Mouse (Mus musculus) megakaryocyte, adult 5-6 weeks (primary cell): ENCODE measurements around the gene Mmrn1. TPM values are rescaled to one million over a fixed set of nuclear protein-coding genes. Genes with fewer than 3 reads are reported as not detected.
"Not testable (repeated sequence)": the region's sequence is repeated elsewhere in the genome, so short reads cannot be mapped to it uniquely, and the experiment has no call there.

Experiments
- ATAC-seq: 2 replicates; pipeline ENCODE4 v1.8.0; 2016; ENCODE audit warnings: mild to moderate bottlenecking, inconsistent platforms; ENCODE audit not compliant: poor library complexity, severe bottlenecking
- total RNA-seq, 2 experiments: library from RNA; stranded (forward) in 1 of 2; stranded (reverse) in 1 of 2; fragments of 153-499, 151-499 nt in 1 of 2; fragments of 221-1000, 200-1000 nt in 1 of 2; gene quantifications; 2 replicates each; pipeline versions ENCODE4 v1.2.3 to v1.2.4; 2015 to 2017

Gene Mmrn1
- total RNA-seq (2015) = not detected in 2 replicates
- total RNA-seq (2017) = not detected in 2 replicates

- ATAC-seq = not testable (repeated sequence)
Measured at GRCm38 (mm10) chr6:60924676-60925075, at the start of gene Mmrn1. Gene Mmrn1 (plus strand): TSS chr6:60924976.

DNA sequence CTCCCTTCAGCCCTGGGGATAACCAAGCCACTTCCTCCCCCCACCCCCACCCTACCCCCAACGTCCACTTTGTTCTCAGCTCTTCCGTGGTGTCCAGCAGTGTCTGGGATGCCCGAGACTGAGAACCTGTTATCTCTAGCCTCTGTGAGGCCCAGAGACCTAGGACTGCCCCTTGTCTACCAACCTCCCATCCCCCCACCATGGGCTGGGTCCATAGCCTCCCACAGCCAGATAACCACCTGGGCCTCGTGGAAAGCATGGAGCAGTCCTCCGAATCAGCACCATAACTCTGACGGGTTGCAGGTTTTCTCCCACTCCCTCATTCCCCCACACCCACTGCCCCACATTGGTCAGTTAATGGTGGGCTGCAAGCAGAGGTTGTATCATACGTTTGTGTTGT is 44.4 kb upstream of the Mmrn1 start:
- no peak for ATAC-seq

- no peak for ATAC-seq
Measured at GRCm38 (mm10) chr6:60881534-60881933, 43.2 kb upstream of the Mmrn1 start.

DNA sequence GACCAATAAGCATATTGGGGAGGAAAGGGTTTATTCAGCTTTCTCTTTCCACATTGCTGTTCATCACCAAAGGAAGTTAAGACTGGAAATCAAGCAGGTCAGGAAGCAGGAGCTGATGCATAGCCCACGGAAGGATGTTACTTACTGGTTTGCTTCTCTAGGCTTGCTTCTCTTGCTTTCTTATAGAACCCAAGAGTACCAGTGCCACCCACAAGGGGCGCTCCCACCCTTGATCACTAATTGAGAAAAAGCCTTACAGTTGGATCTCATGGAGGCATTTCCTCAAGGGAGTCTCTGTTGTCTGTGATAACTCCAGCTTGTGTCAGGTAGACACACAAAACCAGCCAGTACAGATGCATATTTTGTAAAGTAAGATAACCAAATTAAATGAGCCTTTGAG is 17.5 kb upstream of the Mmrn1 start:
- ATAC-seq = no peak

DNA sequence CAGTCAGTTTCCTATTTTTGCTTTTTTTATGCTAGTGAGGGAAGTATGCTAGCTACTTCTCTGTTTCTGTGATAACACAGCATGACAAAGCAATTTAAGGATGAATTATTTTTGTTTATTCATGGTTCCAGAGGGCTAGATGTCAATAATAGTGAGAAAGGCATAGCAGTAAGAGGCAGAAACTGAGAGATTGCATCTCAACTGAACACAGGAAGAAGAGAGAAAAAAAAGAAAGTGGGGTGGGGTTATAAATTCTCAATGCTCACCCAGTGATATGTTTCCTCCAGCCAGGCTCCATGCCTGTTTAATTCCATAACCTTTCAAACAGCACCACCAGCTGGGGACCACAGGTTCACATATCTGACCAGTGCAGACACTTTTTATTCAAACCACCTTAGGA is 6.6 kb downstream of the Mmrn1 start:
- ATAC-seq = 0 out of 2 replicates have a peak, but pooled peaks have one; percentile 33

DNA sequence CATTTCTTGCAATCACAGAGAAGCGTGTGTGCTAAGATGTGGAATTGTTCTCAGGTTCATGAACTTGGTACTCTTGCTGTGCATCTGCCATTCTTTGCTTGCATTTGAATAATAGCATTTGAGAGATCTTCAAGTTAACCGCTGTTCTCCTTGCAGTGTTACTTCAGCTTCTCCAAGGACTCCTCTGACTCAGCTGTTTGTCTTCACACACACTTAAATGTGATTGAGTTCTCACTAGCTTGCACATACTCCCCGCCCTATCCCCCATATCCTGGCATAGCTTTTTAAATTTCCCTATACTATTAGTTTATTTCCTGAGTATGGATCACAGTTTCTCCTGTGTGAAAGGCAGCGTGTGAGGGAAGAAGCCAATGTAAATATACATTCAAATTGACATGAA is 10.1 kb downstream of the Mmrn1 start:
- no peak for ATAC-seq

- ATAC-seq = peak; percentile 57; the same call in 1 of the 2 replicates
Measured at GRCm38 (mm10) chr6:60935448-60936130, 10.8 kb downstream of the Mmrn1 start.

DNA sequence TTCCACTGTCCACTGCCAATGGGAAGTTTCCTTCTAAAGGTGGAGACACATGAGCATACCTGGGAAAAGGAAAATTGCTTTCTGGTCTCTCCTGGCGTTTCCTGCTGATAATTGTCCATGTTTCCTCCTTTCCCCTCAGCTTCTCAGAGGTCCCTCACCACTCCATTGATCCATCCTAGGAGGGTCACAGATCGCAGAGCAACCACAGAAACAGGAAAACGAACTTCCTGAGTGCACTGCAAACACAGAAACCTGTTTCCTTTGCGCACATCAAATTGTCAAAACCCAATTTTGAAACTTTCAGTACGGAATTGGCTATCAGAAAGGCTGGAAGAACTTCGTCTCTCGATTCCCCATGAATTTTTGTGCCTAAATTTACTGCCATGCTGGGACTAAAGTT is 19.4 kb downstream of the Mmrn1 start:
- no peak for ATAC-seq

- no peak for ATAC-seq
Measured at GRCm38 (mm10) chr6:60944621-60945020, 19.8 kb downstream of the Mmrn1 start.

DNA sequence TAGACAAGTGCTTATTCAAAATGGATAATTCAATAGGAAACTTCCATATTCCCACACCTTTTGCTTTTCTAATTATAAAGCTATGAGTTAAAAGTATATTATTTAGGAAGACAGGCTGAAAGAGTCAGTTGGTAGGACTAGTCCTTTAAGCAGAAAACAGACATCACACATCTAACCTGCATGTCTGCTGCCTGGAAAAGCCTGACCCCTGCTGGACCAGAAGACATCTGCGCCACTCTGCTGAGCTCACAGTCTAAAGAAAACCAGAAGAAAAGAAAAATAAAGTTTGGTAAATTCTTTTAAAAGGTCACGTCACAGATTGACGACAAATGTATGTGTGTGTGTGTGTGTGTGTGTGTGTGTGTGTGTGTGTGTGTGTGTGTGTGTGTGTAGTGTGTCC is 25.6 kb downstream of the Mmrn1 start:
- ATAC-seq = no peak

DNA sequence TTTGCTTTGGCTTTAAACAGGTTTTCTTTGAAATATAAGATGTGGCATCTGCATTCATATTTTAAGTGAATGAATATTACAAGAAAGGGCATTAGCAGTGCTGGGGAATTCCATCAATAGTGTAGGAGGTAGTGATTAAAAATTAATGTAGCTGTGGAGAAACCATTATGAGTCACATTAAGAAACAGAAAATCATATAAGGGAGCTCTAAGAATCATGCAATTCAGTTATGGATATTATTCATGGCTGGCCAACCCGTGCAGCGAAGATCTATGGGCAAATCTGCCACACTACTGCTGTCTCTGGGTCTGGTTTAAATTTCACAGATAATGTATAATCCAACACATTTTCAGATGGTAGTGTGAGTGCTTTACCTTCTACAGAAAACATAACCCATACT is 36.5 kb downstream of the Mmrn1 start:
- no peak for ATAC-seq

DNA sequence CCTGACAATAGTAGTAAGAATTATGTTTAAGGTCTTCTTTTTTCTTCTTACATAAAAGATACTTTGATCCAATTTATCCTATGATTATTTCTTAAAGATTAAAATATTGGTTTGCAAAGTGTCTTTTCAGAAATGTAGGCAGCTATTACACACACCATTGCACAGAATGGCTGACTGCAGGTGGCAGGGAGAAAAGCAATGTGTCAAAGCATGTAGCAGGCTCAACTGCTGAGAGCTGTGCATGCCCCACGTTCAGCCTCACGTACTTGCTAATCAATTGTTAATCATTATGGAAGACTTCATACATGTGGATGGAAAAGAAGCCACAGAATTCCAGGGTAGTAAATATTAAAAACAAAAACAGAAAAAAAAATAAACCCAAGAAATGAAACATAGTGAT is 37.1 kb downstream of the Mmrn1 start:
- no peak for ATAC-seq

- no peak for ATAC-seq
Measured at GRCm38 (mm10) chr6:60962668-60963067, 37.9 kb downstream of the Mmrn1 start.

GRCm38 (mm10) chr6:60963726-60964125 is 39.0 kb downstream of the Mmrn1 start:
- ATAC-seq = no peak

GRCm38 (mm10) chr6:60966931-60967330 is 42.2 kb downstream of the Mmrn1 start:
- ATAC-seq = 0 out of 2 replicates have a peak, but pooled peaks have one; percentile 30

DNA sequence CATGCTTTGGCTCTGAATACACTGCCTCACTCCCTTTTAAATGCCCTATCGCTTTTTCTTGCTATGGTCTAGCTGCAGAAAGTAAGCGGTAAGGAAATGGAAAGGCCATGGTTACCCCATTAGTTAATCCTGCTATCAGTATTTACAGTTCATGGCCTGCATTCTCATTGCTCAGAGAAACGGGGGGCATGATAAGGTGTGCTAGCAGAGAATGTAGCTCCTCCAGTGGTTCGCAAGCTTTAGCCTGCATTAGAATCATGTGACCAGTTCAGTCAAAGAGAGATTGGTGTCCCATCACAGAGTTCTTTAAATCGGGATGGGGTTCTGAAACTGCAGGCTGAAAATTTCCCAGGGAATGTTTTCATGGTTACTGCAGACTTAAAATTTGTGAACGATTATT is 44.6 kb downstream of the Mmrn1 start:
- no peak for ATAC-seq

GRCm38 (mm10) chr6:60970811-60971210 is 46.0 kb downstream of the Mmrn1 start:
- ATAC-seq = no peak

- ATAC-seq = no peak
Measured at GRCm38 (mm10) chr6:60978610-60979009, 53.8 kb downstream of the Mmrn1 start.

GRCm38 (mm10) chr6:60979039-60979438 is 54.3 kb downstream of the Mmrn1 start:
- ATAC-seq = no peak

DNA sequence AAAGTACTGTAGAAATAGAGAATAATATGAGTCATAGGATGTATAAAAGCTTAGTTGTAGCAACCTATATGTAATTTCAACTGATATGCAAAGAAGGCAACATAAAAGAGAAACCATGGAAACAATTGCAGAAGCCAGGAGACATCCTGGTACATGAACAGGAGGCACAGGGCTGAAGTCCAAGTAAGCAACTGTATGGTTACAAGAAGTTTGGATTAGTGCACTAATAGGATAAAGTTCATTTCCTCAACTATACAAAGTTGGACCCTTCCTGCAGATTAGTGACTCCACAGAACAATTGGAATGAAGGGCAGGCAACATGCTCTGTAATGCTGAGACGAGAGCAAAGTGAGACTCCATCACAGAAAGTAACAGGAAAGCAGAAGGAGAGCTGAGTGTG is 59.6 kb downstream of the Mmrn1 start:
- no peak for ATAC-seq

DNA sequence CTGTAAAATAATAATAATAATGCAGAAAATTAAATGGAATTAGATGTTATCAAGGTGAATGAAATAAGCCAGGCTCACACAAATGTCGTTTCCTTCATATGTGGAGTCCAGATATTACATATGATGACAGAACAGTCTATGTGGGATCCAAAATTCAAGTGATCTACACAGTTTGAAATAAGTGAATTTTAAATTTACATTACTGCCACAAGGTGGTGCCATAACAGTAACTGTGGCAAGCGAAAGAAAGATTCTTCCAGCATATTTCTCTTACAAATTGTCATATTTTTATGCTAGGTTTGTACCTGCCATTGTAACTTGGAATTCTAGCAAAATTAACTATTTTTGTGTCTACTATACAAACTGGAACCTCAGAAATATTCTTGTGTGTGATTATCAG is 61.1 kb downstream of the Mmrn1 start:
- ATAC-seq = no peak

DNA sequence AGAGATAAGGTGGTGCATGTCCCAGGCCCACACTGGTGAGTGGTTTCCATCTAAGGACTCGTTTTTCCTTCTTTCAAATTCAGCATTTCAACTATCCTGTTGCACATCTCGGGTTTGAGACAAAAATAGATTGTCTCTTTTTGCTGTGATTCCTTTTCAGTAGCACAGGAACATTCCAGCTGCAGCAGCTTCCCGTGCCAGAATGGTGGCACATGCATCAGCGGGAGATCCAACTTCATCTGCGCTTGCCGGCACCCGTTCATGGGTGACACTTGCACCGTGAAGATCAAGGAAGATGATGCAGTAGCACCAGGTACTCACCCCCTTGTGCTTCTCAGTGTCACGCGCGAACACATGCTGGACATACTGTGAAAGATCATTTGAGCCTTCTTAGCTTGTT is 62.1 kb downstream of the Mmrn1 start:
- no peak for ATAC-seq

GRCm38 (mm10) chr6:60987804-60988203 is 63.0 kb downstream of the Mmrn1 start:
- ATAC-seq = no peak
